Mouse (Mus musculus) heart, postnatal 10 days (tissue): ENCODE data around the gene Scgb2b26. TPM values are rescaled to one million over a fixed set of nuclear protein-coding genes. Genes with fewer than 3 reads are reported as not detected.

ENCODE experiments used
- DNase-seq, 2 experiments: peaks; one replicate each; pipeline ENCODE4 v3.0.0; 2021
- intact Hi-C: fragments of 180-260 bp; cut with DNase I; formaldehyde crosslinking; loops from one replicate; pipeline ENCODE4 v1.15.1; 2025
- total RNA-seq, 2 experiments: library from RNA; stranded (reverse); gene quantifications; 2 replicates each; pipeline ENCODE4 v1.2.3; 2021

Gene Scgb2b26
- not detected for total RNA-seq

DNA sequence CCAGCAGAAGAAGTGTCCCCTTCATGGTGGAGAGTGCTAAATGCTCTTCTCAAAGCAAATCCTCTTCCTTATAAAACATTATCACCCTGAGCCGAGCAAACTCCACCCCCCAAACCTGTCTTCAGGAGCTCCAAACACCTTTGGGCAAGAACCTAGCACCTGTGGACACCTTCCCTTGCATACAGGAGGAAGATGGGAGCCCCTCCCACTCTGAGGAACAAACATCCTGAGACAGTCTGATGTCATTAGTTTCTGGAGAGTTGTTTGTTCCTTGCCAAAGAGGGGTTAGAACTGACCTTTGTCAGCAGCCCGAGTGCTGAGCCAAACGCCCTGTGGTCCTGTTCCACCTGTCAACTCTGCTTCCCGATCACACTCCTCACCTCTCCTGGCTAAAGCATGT, at the start of gene Scgb2b26:
Gene Scgb2b26, minus strand, starts transcription at position 101 of the 400 bp plus-strand sequence.
- DNase-seq = no peak
- intact Hi-C loops = no loop called here

DNA sequence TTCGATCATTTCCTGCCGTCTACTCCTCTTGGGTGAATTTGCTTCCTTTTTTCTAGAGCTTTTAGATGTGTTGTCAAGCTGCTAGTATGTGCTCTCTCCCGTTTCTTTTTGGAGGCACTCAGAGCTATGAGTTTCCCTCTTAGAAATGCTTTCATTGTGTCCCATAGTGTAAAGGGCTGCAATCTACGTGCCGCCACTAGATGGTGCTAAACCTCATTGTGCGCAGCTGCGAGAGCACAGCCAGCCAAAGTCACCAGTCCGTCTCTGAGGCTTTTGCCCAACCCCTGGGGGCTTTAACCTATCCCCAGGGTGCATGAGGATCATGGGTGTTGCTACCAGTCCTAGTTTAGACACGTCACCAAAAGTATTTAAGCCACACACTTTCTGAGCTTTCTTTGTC, 37.4 kb upstream of the Scgb2b26 start:
- intact Hi-C loops = loop anchor here (5.0 to 10.0 kb wide), 2 partner anchors 143 to 215 kb away; partner anchors contain the start of gene Pdcd2l
- peak; percentile 18 to 38 for DNase-seq

- intact Hi-C loops = no loop called here
- DNase-seq = no peak
These were observed 41.9 kb downstream of the Scgb2b26 start for GRCm38 (mm10) chr7:33902982-33903381.

- intact Hi-C loops = no loop called here
- DNase-seq = no peak
These were observed 44.0 kb downstream of the Scgb2b26 start for GRCm38 (mm10) chr7:33900803-33901202.

- intact Hi-C loops = no loop called here
- DNase-seq = peak; percentile 8 to 13
These were observed 44.8 kb downstream of the Scgb2b26 start for GRCm38 (mm10) chr7:33900007-33900406.

Other genes with a start within 250 kb of the Scgb2b26 start
- gene Scgb2b24, start 205.7 kb downstream of the Scgb2b26 start, total RNA-seq = not detected
- gene Scgb1b24, start 201.2 kb downstream of the Scgb2b26 start, total RNA-seq = not detected
- not detected for gene Scgb2b27, start 68.9 kb upstream of the Scgb2b26 start, total RNA-seq
- not detected for gene Scgb1b27, start 76.4 kb upstream of the Scgb2b26 start, total RNA-seq
- not detected for gene Scgb1b30, start 150.4 kb upstream of the Scgb2b26 start, total RNA-seq
- 10 to 100 TPM; 22.5 to 26.0 TPM for gene Wtip, start 188.2 kb upstream of the Scgb2b26 start, total RNA-seq
- gene Uba2, start 224.6 kb upstream of the Scgb2b26 start, total RNA-seq = 10 to 100 TPM; 51.0 to 53.5 TPM